ENCODE assay signal across 7 mouse cellular contexts in the genomic region with DNA sequence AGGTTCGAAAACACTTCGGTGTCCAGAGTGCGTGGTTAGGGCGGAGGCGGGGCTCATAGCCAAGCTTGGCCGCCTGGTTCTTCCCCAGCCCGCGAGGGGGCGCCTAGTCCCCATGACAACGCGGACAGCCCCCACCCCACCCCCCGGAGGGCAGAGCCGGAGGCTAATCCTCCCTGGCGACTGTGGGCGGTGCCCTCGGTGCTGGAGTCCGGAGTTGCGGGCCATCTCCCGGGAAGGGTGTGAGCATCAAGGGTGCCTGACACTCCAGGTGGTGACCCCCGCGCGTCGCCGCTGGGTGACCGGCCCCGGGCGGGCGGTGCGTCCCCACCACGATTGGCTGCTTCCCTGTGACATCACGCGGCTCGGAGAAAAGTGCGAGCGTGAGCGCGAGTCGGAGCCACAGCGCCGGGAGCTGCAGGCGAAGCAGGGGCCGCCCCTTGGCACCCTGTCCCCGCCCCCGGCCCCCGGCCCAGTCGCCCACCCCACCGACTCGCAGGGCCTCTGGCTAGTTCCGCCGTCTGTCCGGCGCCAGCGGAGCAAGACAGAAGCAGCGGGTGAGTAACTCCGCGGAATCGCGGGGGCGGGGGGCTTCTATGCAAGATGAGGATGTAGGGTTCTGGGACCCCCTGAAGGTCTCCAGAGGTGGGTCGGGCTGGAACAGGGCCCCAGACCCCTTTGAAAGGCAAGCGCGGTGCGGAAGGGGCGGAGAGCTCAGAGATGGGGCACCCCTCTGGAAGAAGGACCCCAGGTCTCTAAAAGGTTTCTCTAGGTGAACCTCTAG. TPM values are rescaled to one million over a fixed set of nuclear protein-coding genes. Genes with fewer than 3 reads are reported as not detected.
A peak's percentile ranks its signal among the peaks of the same experiment; 100 is the strongest.
DNase-seq lines count a peak whose midpoint lies in the region; ATAC-seq and TF ChIP-seq lines count a peak whose summit lies in the region.

No protein-coding gene starts in this region.

- peaks cover 3% of the 10 kb centered on the region; the same call in 1 of the 2 replicates for H3K4me1 ChIP-seq in kidney, adult 2 months (ENCODE audit: control insufficient read depth, insufficient read depth, low read length)
- peaks cover 18% of the 10 kb centered on the region for H3K4me1 ChIP-seq in limb, embryonic 14.5 days (ENCODE audit: control insufficient read depth, insufficient read depth, low read length)
- H3K4me1 ChIP-seq in thymus, adult 2 months (replicated peaks; ENCODE audit: control insufficient read depth, insufficient read depth, low read length) = peaks cover 24% of the 10 kb centered on the region

- no peak for TF ChIP-seq POLR2A in kidney, adult 2 months (IDR thresholded peaks at IDR 0.05; ENCODE audit: low read depth, low read length)
- no peak for TF ChIP-seq POLR2A in limb, embryonic 14.5 days (IDR thresholded peaks at IDR 0.05; ENCODE audit: borderline replicate concordance, extremely low read depth, insufficient read depth, insufficient read length)
- TF ChIP-seq POLR2A in myocyte (IDR thresholded peaks at IDR 0.05; ENCODE audit: insufficient read length, low read depth) = no peak
- TF ChIP-seq POLR2A in thymus, adult 2 months (IDR thresholded peaks at IDR 0.05; ENCODE audit: control insufficient read depth, extremely low read depth, insufficient read depth, low read length, poor library complexity) = no peak

- peak overlapping the region; percentile 26; the same call in 1 of the 2 replicates for H3K9ac ChIP-seq in limb, embryonic 14.5 days (ENCODE audit: low read depth, low read length, severe bottlenecking)

- 0 out of 2 replicates have a peak, but pooled peaks have one; percentile 20 for TF ChIP-seq CTCF in kidney, adult 2 months (conservative IDR thresholded peaks at IDR 0.05; ENCODE audit: insufficient read depth, insufficient read length, low read depth, low read length)
- TF ChIP-seq CTCF in thymus, adult 2 months (IDR thresholded peaks at IDR 0.05; ENCODE audit: borderline replicate concordance, control insufficient read depth, extremely low read depth, insufficient read depth, low read length, poor library complexity) = peak; percentile 67; the same call in 1 of the 2 replicates

- H3K27me3 ChIP-seq in kidney, adult 2 months (replicated peaks; ENCODE audit: control insufficient read depth, insufficient read depth, low read length) = peaks cover 4% of the 10 kb centered on the region; the same call in 1 of the 2 replicates
- H3K27me3 ChIP-seq in limb, embryonic 14.5 days (ENCODE audit: control insufficient read depth, insufficient read depth, low read length) = peaks cover 37% of the 10 kb centered on the region
- H3K27me3 ChIP-seq in myocyte (ENCODE audit: control insufficient read depth, insufficient read depth, insufficient read length) = peaks cover 7% of the 10 kb centered on the region
- H3K27me3 ChIP-seq in thymus, adult 2 months (ENCODE audit: control insufficient read depth, insufficient read depth, low read length) = peaks cover 18% of the 10 kb centered on the region

- H3K79me2 ChIP-seq in myocyte (ENCODE audit: control insufficient read depth, insufficient read depth) = no peaks in the 10 kb centered on the region

- H3ac ChIP-seq in myocyte (ENCODE audit: control insufficient read depth, insufficient read length) = no peak overlapping the region

- under 1% methylated on average over 63 of the region's 64 CpGs for WGBS in kidney, adult 2 months
- under 1% methylated on average over 49 of the region's 64 CpGs for WGBS in limb, embryonic 14.5 days
- 2% methylated on average over 64 of the region's 64 CpGs for WGBS in thymus, adult 2 months

- ATAC-seq in limb, embryonic 14.5 days (ENCODE audit: low FRiP score, low read depth) = peak; percentile 58

- no peak overlapping the region for H3K27ac ChIP-seq in kidney, adult 2 months (ENCODE audit: insufficient read depth, low read depth, low read length)
- no peak overlapping the region for H3K27ac ChIP-seq in limb, embryonic 14.5 days (replicated peaks; ENCODE audit: low read depth, low read length)
- H3K27ac ChIP-seq in thymus, adult 2 months (ENCODE audit: control insufficient read depth, insufficient read depth, low read length) = no peak overlapping the region

- peak overlapping the region; percentile 48 for H3K4me3 ChIP-seq in kidney, adult 2 months (ENCODE audit: insufficient read depth, low read depth, low read length)
- H3K4me3 ChIP-seq in limb, embryonic 14.5 days (replicated peaks; ENCODE audit: low read length) = peak overlapping the region; percentile 54
- peak overlapping the region; percentile 7 for H3K4me3 ChIP-seq in myocyte
- H3K4me3 ChIP-seq in thymus, adult 2 months (ENCODE audit: control insufficient read depth, insufficient read depth, low read length) = peak overlapping the region; percentile 71

- H3K36me3 ChIP-seq in kidney, adult 2 months (ENCODE audit: control insufficient read depth, insufficient read depth, low read length) = no peaks in the 10 kb centered on the region
- H3K36me3 ChIP-seq in limb, embryonic 14.5 days (ENCODE audit: control insufficient read depth, insufficient read depth, low read length) = peaks cover 20% of the 10 kb centered on the region
- no peaks in the 10 kb centered on the region for H3K36me3 ChIP-seq in myocyte (ENCODE audit: control insufficient read depth, insufficient read depth)
- H3K36me3 ChIP-seq in thymus, adult 2 months (ENCODE audit: control insufficient read depth, insufficient read depth, low read length) = peaks cover 11% of the 10 kb centered on the region; the same call in 1 of the 2 replicates

- peak; percentile 87 for DNase-seq in R1 (ENCODE audit: low read depth, low spot score)
- DNase-seq in cerebellum, adult 9-11 months = peak; percentile 65
- DNase-seq in frontal cortex, postnatal 14 days (ENCODE audit: low spot score in 2 of 2) = peak; percentile 74 to 80
- peak; percentile 49 for DNase-seq in kidney, adult 2 months
- DNase-seq in limb, embryonic 14.5 days (ENCODE audit: low spot score) = peak; percentile 30
- peak; percentile 74 for DNase-seq in thymus, adult 2 months

- peak overlapping the region; percentile 94 for H3K4me2 ChIP-seq in limb, embryonic 14.5 days (replicated peaks; ENCODE audit: low read depth, low read length, severe bottlenecking)
- H3K4me2 ChIP-seq in myocyte (ENCODE audit: low read depth) = peak overlapping the region; percentile 93

- no peaks in the 10 kb centered on the region for H3K9me3 ChIP-seq in limb, embryonic 14.5 days (ENCODE audit: control insufficient read depth, low read length)

TF ChIP-seq in myocyte, 11 proteins besides CTCF, POLR2A, EP300 and RAD21:
- TF ChIP-seq TCF12 (IDR thresholded peaks at IDR 0.05; ENCODE audit: insufficient read depth, poor library complexity, severe bottlenecking) (no peak), TCF3 (IDR thresholded peaks at IDR 0.05; ENCODE audit: insufficient read length, low read depth) (no peak), SRF (IDR thresholded peaks at IDR 0.05; ENCODE audit: control insufficient read depth, insufficient read length, low read depth) (no peak), POLR2AphosphoS2 (IDR thresholded peaks at IDR 0.05; ENCODE audit: insufficient read length, low read depth) (peak; percentile 6)

RNA-seq across cellular contexts. Expression of gene Chrm4, which starts 5.1 kb away (rescaled TPM):
- polyA plus RNA-seq in kidney, adult 2 months (2012; rRNA removed) = 0.11 TPM in 1 of 2 replicates, not detected in the other
- 0.47 and 0.88 TPM in 2 replicates for polyA plus RNA-seq in limb, embryonic 14.5 days (2012; rRNA removed)
- polyA plus RNA-seq in limb, embryonic 14.5 days (2014; fragmentation: Nextera tagmentation; extraction: Ambion mirVana) = 0.17 and 0.32 TPM in 2 replicates
- 0.64 TPM for polyA plus RNA-seq in myocyte (2012; fragmentation: generic; extraction: Trizol)
- polyA plus RNA-seq in thymus, adult 2 months (2012; rRNA removed) = 0.80 and 0.87 TPM in 2 replicates

RNA-seq across cellular contexts. Expression of gene Mdk, which starts 10.1 kb away (rescaled TPM):
- 76.0 and 80.1 TPM in 2 replicates for polyA plus RNA-seq in kidney, adult 2 months (2012; rRNA removed)
- 1,140 and 1,381 TPM in 2 replicates for polyA plus RNA-seq in limb, embryonic 14.5 days (2012; rRNA removed)
- 1,171 and 1,392 TPM in 2 replicates for polyA plus RNA-seq in limb, embryonic 14.5 days (2014; fragmentation: Nextera tagmentation; extraction: Ambion mirVana)
- polyA plus RNA-seq in myocyte (2012; fragmentation: generic; extraction: Trizol) = 0.29 TPM
- polyA plus RNA-seq in thymus, adult 2 months (2012; rRNA removed) = 12.0 and 17.7 TPM in 2 replicates

RNA-seq across cellular contexts. Expression of gene Gm9821, which starts 23.5 kb away (rescaled TPM):
- not detected in 2 replicates for polyA plus RNA-seq in kidney, adult 2 months (2012; rRNA removed)
- polyA plus RNA-seq in limb, embryonic 14.5 days (2012; rRNA removed) = 0.05 TPM in 1 of 2 replicates, not detected in the other
- 0.37 and 0.56 TPM in 2 replicates for polyA plus RNA-seq in limb, embryonic 14.5 days (2014; fragmentation: Nextera tagmentation; extraction: Ambion mirVana)
- polyA plus RNA-seq in myocyte (2012; fragmentation: generic; extraction: Trizol) = 4.7 TPM
- 0.08 TPM in 1 of 2 replicates, not detected in the other for polyA plus RNA-seq in thymus, adult 2 months (2012; rRNA removed)

RNA-seq across cellular contexts. Expression of gene Dgkz, which starts 53.7 kb away (rescaled TPM):
- 106 and 119 TPM in 2 replicates for polyA plus RNA-seq in kidney, adult 2 months (2012; rRNA removed)
- polyA plus RNA-seq in limb, embryonic 14.5 days (2012; rRNA removed) = 97.1 and 109 TPM in 2 replicates
- 40.4 and 42.4 TPM in 2 replicates for polyA plus RNA-seq in limb, embryonic 14.5 days (2014; fragmentation: Nextera tagmentation; extraction: Ambion mirVana)
- 68.4 TPM for polyA plus RNA-seq in myocyte (2012; fragmentation: generic; extraction: Trizol)
- polyA plus RNA-seq in thymus, adult 2 months (2012; rRNA removed) = 1,103 and 1,229 TPM in 2 replicates

Comparison
In these comparisons a context has a peak if more than half of its experiments do, and no peak if none do; other contexts are left out.
1. DNase-seq: peak in every context shown above with its lines; median percentile 87 in R1; 77 in frontal cortex, postnatal 14 days; 74 in thymus, adult 2 months; 65 in cerebellum, adult 9-11 months; 49 in kidney, adult 2 months; 30 in limb, embryonic 14.5 days.
2. H3K4me3 ChIP-seq: peak in every context shown above with its lines; median percentile 71 in thymus, adult 2 months; 54 in limb, embryonic 14.5 days; 48 in kidney, adult 2 months; 7 in myocyte.
3. RNA of gene Mdk, which starts 10.1 kb away (polyA plus RNA-seq): 1,140 to 1,392 TPM in limb, embryonic 14.5 days, 76.0 to 80.1 TPM in kidney, adult 2 months and 12.0 to 17.7 TPM in thymus, adult 2 months; 0.29 TPM in myocyte (single experiment); every median in the first group is over 10 times any median in the second.